Mouse (Mus musculus): ENCODE measurements around the gene Slc7a8. TPM values are rescaled to one million over a fixed set of nuclear protein-coding genes. Genes with fewer than 3 reads are reported as not detected.

Slc7a8 gene
- polyA plus RNA-seq, 1 experiment from 2014 or later, result 1.5 TPM

DNA sequence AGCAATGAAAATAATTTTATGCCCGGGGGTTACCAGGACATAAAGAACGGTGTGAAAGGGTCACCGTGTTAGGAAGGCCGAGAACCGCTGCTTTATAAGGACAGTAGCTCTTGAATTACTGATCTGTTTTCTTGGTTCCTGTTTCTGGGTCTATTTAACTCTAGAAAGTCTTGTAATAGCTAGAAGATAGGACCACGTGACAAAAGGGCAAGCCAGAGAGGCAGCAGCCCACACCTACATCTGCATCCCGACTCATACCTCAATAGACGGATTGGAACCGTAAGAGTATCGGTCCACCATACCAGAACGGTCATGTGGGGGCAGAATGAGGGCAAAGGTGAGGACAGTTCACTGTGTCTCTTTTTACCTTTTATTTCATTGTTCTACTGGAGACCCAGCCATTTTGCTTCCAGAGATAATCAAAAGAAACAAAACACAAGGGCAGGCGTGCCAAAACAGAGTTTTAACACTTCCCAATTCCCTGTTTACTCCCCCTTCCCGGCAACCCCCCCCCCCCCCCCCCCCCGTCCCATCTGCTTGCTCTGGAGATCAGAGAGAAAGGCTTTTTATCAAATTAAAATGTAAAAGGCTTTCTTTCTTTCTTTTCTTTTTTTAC, 27.7 kb downstream of the Slc7a8 start:
- Histone ChIP-seq H3K27ac (ENCODE audit: low read depth, low read length) (no peak overlapping the region), H3K36me3 (ENCODE audit: control insufficient read depth, insufficient read depth, low read length) (no peaks in the 10 kb centered on the region), H3K4me1 (replicated peaks; ENCODE audit: control insufficient read depth, insufficient read depth, low read length) (peaks cover 3% of the 10 kb centered on the region; the same call in 1 of the 2 replicates), H3K27me3 (ENCODE audit: control insufficient read depth, insufficient read depth, low read length) (no peaks in the 10 kb centered on the region), H3K9ac (ENCODE audit: low read length) (no peak overlapping the region), H3K4me3 (ENCODE audit: low read depth, low read length) (no peak overlapping the region), H3K9me3 (ENCODE audit: control insufficient read depth, low read length) (no peaks in the 10 kb centered on the region), H3K4me2 (ENCODE audit: low read depth, low read length, severe bottlenecking) (no peak overlapping the region)
- ATAC-seq (replicated peaks; ENCODE audit: low FRiP score) (no peak), DNase-seq (ENCODE audit: low spot score) (no peak)
- WGBS, result 79% methylated on average over 14 of the region's 14 CpGs

DNA sequence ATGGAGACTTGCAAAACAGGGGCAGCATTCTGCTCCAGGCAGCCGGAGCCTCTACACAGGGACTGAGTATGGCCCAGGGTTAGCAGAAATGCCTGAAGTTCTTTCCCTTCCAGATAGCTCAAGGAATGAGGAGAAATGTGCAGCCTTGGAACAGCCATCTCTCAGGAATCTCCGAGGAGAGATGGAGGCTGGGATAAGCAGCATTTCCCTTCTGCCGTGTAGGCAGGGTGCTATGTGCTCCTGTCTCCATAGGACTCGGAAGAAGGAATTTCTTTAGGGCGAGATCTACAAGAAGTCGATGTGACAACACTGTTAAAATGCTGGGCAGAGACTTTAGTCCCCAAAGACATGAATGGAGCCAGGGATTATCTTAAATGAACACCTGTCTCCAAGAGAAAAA, 28.8 kb downstream of the Slc7a8 start:
- Histone ChIP-seq H3K27ac (ENCODE audit: low read depth, low read length) (no peak overlapping the region), H3K9me3 (ENCODE audit: control insufficient read depth, low read length) (no peaks in the 10 kb centered on the region), H3K4me1 (replicated peaks; ENCODE audit: control insufficient read depth, insufficient read depth, low read length) (peaks cover 3% of the 10 kb centered on the region; the same call in 1 of the 2 replicates), H3K4me3 (ENCODE audit: low read depth, low read length) (no peak overlapping the region), H3K9ac (ENCODE audit: low read length) (no peak overlapping the region), H3K4me2 (ENCODE audit: low read depth, low read length, severe bottlenecking) (no peak overlapping the region), H3K36me3 (ENCODE audit: control insufficient read depth, insufficient read depth, low read length) (no peaks in the 10 kb centered on the region), H3K27me3 (ENCODE audit: control insufficient read depth, insufficient read depth, low read length) (no peaks in the 10 kb centered on the region)
- no peak for DNase-seq (ENCODE audit: low spot score)
- no peak for ATAC-seq (replicated peaks; ENCODE audit: low FRiP score)
- WGBS, result 89% methylated on average over 6 of the region's 6 CpGs

DNA sequence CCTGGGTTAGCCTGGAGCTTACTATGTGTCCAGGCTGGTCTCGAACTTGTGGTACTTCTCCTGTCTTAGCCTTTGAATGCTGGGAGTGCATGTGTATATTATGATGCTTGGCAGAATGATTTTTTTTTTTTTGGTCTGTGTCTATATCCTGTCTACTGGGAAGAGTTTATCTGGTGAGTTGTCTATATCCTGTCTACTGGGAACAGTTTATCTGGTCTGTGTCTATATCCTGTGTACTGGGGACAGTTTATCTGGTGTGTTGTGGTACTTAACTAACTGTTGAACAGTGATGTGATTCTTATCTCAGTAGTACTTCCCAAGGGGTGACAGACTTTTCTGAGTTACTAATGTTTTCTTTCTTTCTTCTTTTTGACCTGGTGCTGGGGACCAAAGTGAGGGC, 30.0 kb downstream of the Slc7a8 start:
- WGBS, result 86% methylated on average over 1 of the region's 1 CpGs
- H3K27ac ChIP-seq (ENCODE audit: low read depth, low read length), result no peak overlapping the region
- H3K9ac ChIP-seq (ENCODE audit: low read length), result no peak overlapping the region
- H3K27me3 ChIP-seq (ENCODE audit: control insufficient read depth, insufficient read depth, low read length), result no peaks in the 10 kb centered on the region
- ATAC-seq (replicated peaks; ENCODE audit: low FRiP score) (no peak), DNase-seq (ENCODE audit: low spot score) (no peak)
- H3K4me2 ChIP-seq (ENCODE audit: low read depth, low read length, severe bottlenecking), result no peak overlapping the region
- no peaks in the 10 kb centered on the region for H3K36me3 ChIP-seq (ENCODE audit: control insufficient read depth, insufficient read depth, low read length)
- H3K4me3 ChIP-seq (ENCODE audit: low read depth, low read length), result no peak overlapping the region
- peaks cover 3% of the 10 kb centered on the region; the same call in 1 of the 2 replicates for H3K4me1 ChIP-seq (replicated peaks; ENCODE audit: control insufficient read depth, insufficient read depth, low read length)
- H3K9me3 ChIP-seq (ENCODE audit: control insufficient read depth, low read length), result no peaks in the 10 kb centered on the region

DNA sequence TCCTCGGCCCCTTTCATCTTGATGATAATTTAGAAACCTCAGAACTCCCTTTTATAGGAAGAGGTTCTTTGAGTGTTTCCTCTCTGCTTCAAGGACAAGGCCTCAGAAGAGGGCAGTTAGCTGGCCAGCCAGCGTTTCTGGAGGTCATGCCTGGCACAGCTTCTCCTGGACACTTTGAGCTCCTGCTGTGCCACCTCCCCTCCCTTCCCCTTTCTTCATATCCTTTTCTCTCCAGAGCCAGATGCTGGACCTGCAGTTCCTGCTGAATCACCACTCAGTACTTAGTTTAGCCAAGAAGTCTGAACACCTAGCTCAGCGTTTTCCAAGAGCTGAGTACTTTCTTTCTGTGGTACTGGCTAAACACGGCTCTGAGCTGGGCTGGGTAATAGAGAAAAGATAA, 32.5 kb downstream of the Slc7a8 start:
- no peaks in the 10 kb centered on the region for H3K27me3 ChIP-seq (ENCODE audit: control insufficient read depth, insufficient read depth, low read length)
- H3K9me3 ChIP-seq (ENCODE audit: control insufficient read depth, low read length), result no peaks in the 10 kb centered on the region
- no peak for DNase-seq (ENCODE audit: low spot score)
- no peak overlapping the region for H3K27ac ChIP-seq (ENCODE audit: low read depth, low read length)
- H3K9ac ChIP-seq (ENCODE audit: low read length), result no peak overlapping the region
- H3K4me1 ChIP-seq (replicated peaks; ENCODE audit: control insufficient read depth, insufficient read depth, low read length), result no peaks in the 10 kb centered on the region; the same call in 1 of the 2 replicates
- H3K36me3 ChIP-seq (ENCODE audit: control insufficient read depth, insufficient read depth, low read length), result no peaks in the 10 kb centered on the region
- no peak overlapping the region for H3K4me3 ChIP-seq (ENCODE audit: low read depth, low read length)
- ATAC-seq (replicated peaks; ENCODE audit: low FRiP score), result no peak
- 71% methylated on average over 4 of the region's 4 CpGs for WGBS
- H3K4me2 ChIP-seq (ENCODE audit: low read depth, low read length, severe bottlenecking), result no peak overlapping the region

DNA sequence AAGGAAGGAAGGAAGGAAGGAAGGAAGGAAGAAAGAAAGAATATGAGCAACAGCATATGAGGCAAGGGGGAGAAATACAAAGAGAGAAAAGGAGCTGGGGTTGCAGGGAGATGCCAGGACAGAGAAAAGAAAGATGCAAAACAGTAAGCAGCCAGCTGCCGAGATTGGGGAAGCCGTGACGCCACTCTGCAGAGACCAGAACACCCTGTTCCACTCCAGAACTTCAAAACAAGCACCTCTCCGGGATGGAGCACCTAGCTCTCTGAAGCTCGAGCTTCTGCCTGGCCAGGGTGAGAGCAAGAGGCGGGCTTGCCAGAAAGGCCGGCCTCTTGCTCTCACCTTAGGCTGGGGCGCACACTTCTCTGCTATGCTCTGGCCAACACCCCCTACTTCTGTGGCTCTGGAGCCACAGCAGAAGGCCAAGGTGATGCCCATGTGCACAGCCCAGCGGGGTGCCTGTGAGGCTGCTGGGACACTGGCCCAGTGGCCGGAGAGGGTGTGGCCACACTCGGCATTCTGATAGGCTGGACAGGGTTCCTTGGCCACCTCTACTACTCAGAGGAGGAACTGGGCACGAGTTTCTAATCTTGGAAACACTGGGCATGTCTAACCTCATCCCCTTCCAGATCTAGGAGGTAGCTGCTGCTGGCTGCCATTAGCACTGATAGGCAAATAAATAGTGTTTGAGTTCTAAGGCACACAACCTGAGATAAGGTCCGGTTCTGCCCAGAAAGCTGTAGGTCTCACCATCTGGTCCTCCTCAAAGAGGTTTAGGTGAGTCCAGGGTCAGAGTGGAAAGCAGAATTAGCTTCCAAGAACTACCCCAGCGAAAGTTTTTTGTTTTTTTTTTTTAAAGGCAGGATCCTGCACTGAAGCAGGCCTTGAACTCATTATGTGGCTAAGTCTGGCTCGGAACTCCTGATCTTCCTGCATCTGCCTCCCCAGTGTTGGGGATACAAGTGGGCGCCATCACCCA, 33.5 kb downstream of the Slc7a8 start:
- Histone ChIP-seq H3K9me3 (ENCODE audit: control insufficient read depth, low read length) (no peaks in the 10 kb centered on the region), H3K9ac (ENCODE audit: low read length) (no peak overlapping the region), H3K27me3 (ENCODE audit: control insufficient read depth, insufficient read depth, low read length) (no peaks in the 10 kb centered on the region), H3K4me3 (ENCODE audit: low read depth, low read length) (no peak overlapping the region), H3K4me2 (ENCODE audit: low read depth, low read length, severe bottlenecking) (no peak overlapping the region), H3K36me3 (ENCODE audit: control insufficient read depth, insufficient read depth, low read length) (no peaks in the 10 kb centered on the region), H3K27ac (ENCODE audit: low read depth, low read length) (no peak overlapping the region), H3K4me1 (replicated peaks; ENCODE audit: control insufficient read depth, insufficient read depth, low read length) (no peaks in the 10 kb centered on the region)
- WGBS, result 83% methylated on average over 16 of the region's 16 CpGs
- ATAC-seq (replicated peaks; ENCODE audit: low FRiP score) (no peak), DNase-seq (ENCODE audit: low spot score) (no peak)

DNA sequence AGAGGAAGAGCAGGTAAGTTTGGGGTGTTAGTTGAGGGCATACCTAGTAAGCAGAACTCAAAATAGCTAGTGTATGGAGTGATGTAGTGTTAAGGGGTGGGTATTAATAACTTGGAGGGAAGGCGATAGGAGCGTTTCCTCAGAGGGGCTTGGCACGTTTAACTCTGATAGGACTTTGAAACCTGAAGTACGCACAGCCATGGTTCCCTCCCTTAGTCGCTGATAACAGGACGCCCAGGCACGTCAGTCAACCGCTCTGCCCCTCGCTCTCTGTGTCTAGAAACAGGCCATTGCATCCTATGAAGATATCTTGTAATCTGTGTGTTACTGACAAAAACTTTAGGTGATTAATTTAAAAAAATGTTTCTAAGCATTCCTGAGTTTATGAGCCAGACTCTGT, 35.7 kb downstream of the Slc7a8 start:
- Histone ChIP-seq H3K9ac (ENCODE audit: low read length) (no peak overlapping the region), H3K4me2 (ENCODE audit: low read depth, low read length, severe bottlenecking) (no peak overlapping the region), H3K36me3 (ENCODE audit: control insufficient read depth, insufficient read depth, low read length) (no peaks in the 10 kb centered on the region), H3K4me3 (ENCODE audit: low read depth, low read length) (no peak overlapping the region), H3K27ac (ENCODE audit: low read depth, low read length) (no peak overlapping the region), H3K9me3 (ENCODE audit: control insufficient read depth, low read length) (no peaks in the 10 kb centered on the region), H3K4me1 (replicated peaks; ENCODE audit: control insufficient read depth, insufficient read depth, low read length) (no peaks in the 10 kb centered on the region), H3K27me3 (ENCODE audit: control insufficient read depth, insufficient read depth, low read length) (no peaks in the 10 kb centered on the region)
- ATAC-seq (replicated peaks; ENCODE audit: low FRiP score), result no peak
- no peak for DNase-seq (ENCODE audit: low spot score)
- WGBS, result 90% methylated on average over 9 of the region's 9 CpGs

DNA sequence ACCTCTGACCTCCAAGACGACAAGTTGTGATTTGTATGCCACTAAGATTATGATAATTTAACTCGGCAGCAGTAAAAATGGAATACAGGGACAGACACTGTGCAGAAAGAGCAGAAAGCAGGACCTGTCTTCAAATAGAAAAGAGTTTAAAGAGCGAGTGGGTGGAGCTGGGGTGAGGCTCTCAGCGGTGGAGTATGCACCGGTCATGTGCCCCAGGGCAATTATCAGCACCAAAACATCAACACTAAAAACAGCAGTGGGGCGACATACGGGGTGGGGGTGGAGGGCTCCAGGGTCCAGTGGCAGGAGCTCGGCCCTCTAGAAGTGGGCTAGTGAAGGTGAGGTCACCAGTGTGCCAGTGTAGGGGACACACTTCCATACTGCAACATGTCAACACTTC, 37.3 kb downstream of the Slc7a8 start:
- Histone ChIP-seq H3K27me3 (ENCODE audit: control insufficient read depth, insufficient read depth, low read length) (no peaks in the 10 kb centered on the region), H3K9me3 (ENCODE audit: control insufficient read depth, low read length) (no peaks in the 10 kb centered on the region), H3K4me2 (ENCODE audit: low read depth, low read length, severe bottlenecking) (no peak overlapping the region), H3K36me3 (ENCODE audit: control insufficient read depth, insufficient read depth, low read length) (no peaks in the 10 kb centered on the region), H3K9ac (ENCODE audit: low read length) (no peak overlapping the region), H3K4me1 (replicated peaks; ENCODE audit: control insufficient read depth, insufficient read depth, low read length) (no peaks in the 10 kb centered on the region), H3K4me3 (ENCODE audit: low read depth, low read length) (no peak overlapping the region), H3K27ac (ENCODE audit: low read depth, low read length) (no peak overlapping the region)
- DNase-seq (ENCODE audit: low spot score) (no peak), ATAC-seq (replicated peaks; ENCODE audit: low FRiP score) (no peak)
- WGBS, result 84% methylated on average over 8 of the region's 8 CpGs

DNA sequence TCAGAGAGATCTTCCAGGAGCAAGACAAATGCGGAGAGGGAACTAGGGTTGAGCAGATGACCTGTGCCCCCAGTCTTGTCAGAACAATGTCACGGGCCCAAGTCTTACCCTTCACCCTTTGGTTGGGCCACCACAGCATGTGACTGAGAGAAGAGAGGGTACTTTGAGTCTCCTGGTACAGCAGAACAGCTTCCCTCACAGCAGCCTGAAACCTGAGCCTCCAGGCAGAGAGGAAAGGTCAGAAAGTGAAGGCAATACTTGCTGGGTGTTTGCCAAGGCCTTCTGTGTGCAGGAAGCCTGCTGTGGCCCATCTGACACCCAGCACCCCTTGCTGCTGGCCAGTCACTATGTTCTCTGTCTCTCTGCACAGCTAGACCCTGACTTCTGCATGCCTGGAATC, 39.4 kb downstream of the Slc7a8 start:
- no peaks in the 10 kb centered on the region for H3K36me3 ChIP-seq (ENCODE audit: control insufficient read depth, insufficient read depth, low read length)
- H3K4me1 ChIP-seq (replicated peaks; ENCODE audit: control insufficient read depth, insufficient read depth, low read length), result peaks cover 2% of the 10 kb centered on the region; the same call in 1 of the 2 replicates
- no peaks in the 10 kb centered on the region for H3K27me3 ChIP-seq (ENCODE audit: control insufficient read depth, insufficient read depth, low read length)
- H3K27ac ChIP-seq (ENCODE audit: low read depth, low read length), result no peak overlapping the region
- ATAC-seq (replicated peaks; ENCODE audit: low FRiP score), result no peak
- H3K4me2 ChIP-seq (ENCODE audit: low read depth, low read length, severe bottlenecking), result no peak overlapping the region
- H3K9me3 ChIP-seq (ENCODE audit: control insufficient read depth, low read length), result no peaks in the 10 kb centered on the region
- whole genome bisulfite sequencing, result 77% methylated on average over 2 of the region's 2 CpGs
- H3K4me3 ChIP-seq (ENCODE audit: low read depth, low read length), result no peak overlapping the region
- no peak for DNase-seq (ENCODE audit: low spot score)
- no peak overlapping the region for H3K9ac ChIP-seq (ENCODE audit: low read length)
